Comparison of ENCODE assay signal across 29 mouse cellular contexts in genomic region chr2:25350701-25351100, GRCm38 (mm10). TPM values are rescaled to one million over a fixed set of nuclear protein-coding genes. Genes with fewer than 3 reads are reported as not detected.
"Had no signal": no experiment of that assay in that cellular context is flagged by ENCODE, and none has a peak within 500 bp of the region (broad histone marks: within the 10 kb centered on the region; RNA-seq: fewer than 3 reads in every experiment).

No protein-coding gene starts in this region.

- DNase-seq: left cerebral cortex, postnatal 4 days; liver; liver, embryonic 13.5 days; liver, postnatal 0 days; lung, adult 18-20 months; lung, adult 2 months; lung, embryonic 14.5 days; lung, postnatal 10 days; lung, postnatal 14 days; lung, postnatal 36 days; lung, postnatal 4 days; midbrain, embryonic 14.5 days had no signal

- H3K27me3 ChIP-seq: limb, embryonic 12.5 days; limb, embryonic 13.5 days; limb, embryonic 15.5 days; liver, embryonic 12.5 days; liver, embryonic 13.5 days; liver, embryonic 15.5 days; lung, embryonic 15.5 days; megakaryocyte, embryonic 14.5 days; midbrain, embryonic 12.5 days; midbrain, embryonic 13.5 days; midbrain, embryonic 15.5 days; neural tube, embryonic 12.5 days had no signal

- H3K4me3 ChIP-seq: limb, embryonic 10.5 days; limb, embryonic 12.5 days; limb, embryonic 13.5 days; limb, embryonic 15.5 days; liver, embryonic 12.5 days; liver, embryonic 13.5 days; liver, embryonic 15.5 days; lung, embryonic 15.5 days; megakaryocyte, embryonic 14.5 days; midbrain, embryonic 10.5 days; midbrain, embryonic 12.5 days; midbrain, embryonic 13.5 days; midbrain, embryonic 15.5 days; myocyte; neural tube, embryonic 12.5 days had no signal

- H3K9me3 ChIP-seq: limb, embryonic 10.5 days; limb, embryonic 12.5 days; limb, embryonic 13.5 days; limb, embryonic 15.5 days; liver, embryonic 12.5 days; liver, embryonic 13.5 days; liver, embryonic 15.5 days; lung, embryonic 15.5 days; megakaryocyte, embryonic 14.5 days; midbrain, embryonic 10.5 days; midbrain, embryonic 12.5 days; midbrain, embryonic 13.5 days; midbrain, embryonic 15.5 days; neural tube, embryonic 12.5 days had no signal

- H3K27ac ChIP-seq: limb, embryonic 10.5 days; limb, embryonic 12.5 days; limb, embryonic 13.5 days; limb, embryonic 15.5 days; liver, embryonic 12.5 days; liver, embryonic 13.5 days; liver, embryonic 14.5 days; liver, embryonic 15.5 days; lung, embryonic 15.5 days; macrophage; midbrain, embryonic 10.5 days; midbrain, embryonic 12.5 days; midbrain, embryonic 13.5 days; midbrain, embryonic 15.5 days; neural tube, embryonic 12.5 days had no signal

RNA-seq across cellular contexts. Expression of gene Sapcd2, which starts 21.4 kb away (rescaled TPM):
- polyA plus RNA-seq: liver, adult 2 months had no signal

RNA-seq across cellular contexts. Expression of gene Grin1, which starts 31.7 kb away (rescaled TPM):
- polyA plus RNA-seq: liver, adult 2 months; liver, embryonic 15.5 days; liver, postnatal 0 days; macrophage had no signal
